Mouse (Mus musculus): ENCODE data around the gene Ccdc102a.

- TF ChIP-seq CTCF (IDR thresholded peaks at IDR 0.05), result no peak
- TF ChIP-seq EP300 (IDR thresholded peaks at IDR 0.05), result no peak
Measured at GRCm38 (mm10) chr8:94866921-94867320, 51.0 kb downstream of the Ccdc102a start.
